Mouse (Mus musculus): Measurements from ENCODE around the gene Dnmt1. TPM values are rescaled to one million over a fixed set of nuclear protein-coding genes. Genes with fewer than 3 reads are reported as not detected.

The Dnmt1 gene
- total and polyA plus RNA-seq, 3 experiments: 412 to 1,953 (median 681) TPM

DNA sequence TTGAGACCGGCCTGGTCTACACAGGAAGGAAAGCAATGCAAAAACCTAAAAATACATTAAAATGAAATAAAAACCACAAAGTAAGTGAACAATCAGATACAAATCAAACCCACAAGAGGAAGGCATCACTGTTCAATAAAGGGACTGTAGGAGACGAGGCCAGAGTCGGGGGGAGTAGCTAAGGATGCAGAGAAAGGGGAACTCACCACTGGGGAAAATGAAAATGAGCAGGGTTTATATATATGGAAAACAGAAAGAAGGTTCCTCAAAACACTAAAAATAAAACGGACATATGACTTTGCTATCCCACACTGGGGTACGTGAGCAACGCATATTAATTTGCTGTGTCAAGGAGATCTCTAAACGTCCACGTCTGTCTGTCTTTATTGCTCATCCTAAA is 37.4 kb upstream of the Dnmt1 start:
- Histone ChIP-seq H3K4me1 (ENCODE audit: control insufficient read depth in 1 of 2, insufficient read depth in 2 of 2, low read length in 2 of 2) (peaks cover 8 to 13% of the 10 kb centered on the region in 2 experiments), H3K79me2 (ENCODE audit: control insufficient read depth, insufficient read depth, low read length, poor library complexity) (no peaks in the 10 kb centered on the region), H3K27ac (ENCODE audit: control insufficient read depth, low read depth, low read length) (no peak overlapping the region), H3K9ac (ENCODE audit: control insufficient read depth, low read depth, low read length, poor library complexity, severe bottlenecking) (no peak overlapping the region), H3K9me3 (replicated peaks; ENCODE audit: insufficient read depth, low read length) (no peaks in the 10 kb centered on the region), H3K36me3 (ENCODE audit: control insufficient read depth in 1 of 2, insufficient read depth in 2 of 2, low read length in 2 of 2) (peaks cover 0 to 18% of the 10 kb centered on the region in 2 experiments; a peak in 2 of 4 replicates), H3K4me3 (ENCODE audit: control insufficient read depth in 1 of 2, insufficient read depth in 1 of 2, low read depth in 2 of 2, low read length in 2 of 2) (no peak overlapping the region), H3K27me3 (ENCODE audit: control insufficient read depth in 1 of 2, insufficient read depth in 2 of 2, low read length in 2 of 2) (no peaks in the 10 kb centered on the region)
- DNase-seq (ENCODE audit: low read depth, low spot score): peak; percentile 81
- no peak for TF ChIP-seq ZNF384 (IDR thresholded peaks at IDR 0.05; ENCODE audit: low read depth, low read length)
- no peak for TF ChIP-seq ZC3H11A (IDR thresholded peaks at IDR 0.05; ENCODE audit: low read depth, low read length)
- TF ChIP-seq TBP (IDR thresholded peaks at IDR 0.05; ENCODE audit: low read depth, low read length): no peak
- no peak for TF ChIP-seq GABPA (IDR thresholded peaks at IDR 0.05; ENCODE audit: low read depth, low read length)

- H3K27me3 ChIP-seq (ENCODE audit: control insufficient read depth in 1 of 2, insufficient read depth in 2 of 2, low read length in 2 of 2): no peaks in the 10 kb centered on the region
- TF ChIP-seq USF2 (IDR thresholded peaks at IDR 0.05; ENCODE audit: borderline replicate concordance in 1 of 2, insufficient read depth in 1 of 2, low read depth in 1 of 2, low read length in 2 of 2) (no peak), USF1 (IDR thresholded peaks at IDR 0.05; ENCODE audit: low read depth, low read length) (no peak), GATA1 (IDR thresholded peaks at IDR 0.05; ENCODE audit: low read depth, low read length) (no peak), ZKSCAN1 (IDR thresholded peaks at IDR 0.05; ENCODE audit: low read depth, low read length) (no peak), NELFE (IDR thresholded peaks at IDR 0.05; ENCODE audit: low read depth, low read length) (no peak), GABPA (IDR thresholded peaks at IDR 0.05; ENCODE audit: low read depth, low read length) (no peak)
- H3K27ac ChIP-seq (ENCODE audit: control insufficient read depth, low read depth, low read length): no peak overlapping the region
- no peak for DNase-seq (ENCODE audit: low read depth, low spot score)
- H3K79me2 ChIP-seq (ENCODE audit: control insufficient read depth, insufficient read depth, low read length, poor library complexity): no peaks in the 10 kb centered on the region
- peaks cover 5 to 9% of the 10 kb centered on the region in 2 experiments; a peak in 3 of 4 replicates for H3K4me1 ChIP-seq (ENCODE audit: control insufficient read depth in 1 of 2, insufficient read depth in 2 of 2, low read length in 2 of 2)
- no peak overlapping the region for H3K4me3 ChIP-seq (ENCODE audit: control insufficient read depth in 1 of 2, insufficient read depth in 1 of 2, low read depth in 2 of 2, low read length in 2 of 2)
- no peaks in the 10 kb centered on the region for H3K9me3 ChIP-seq (replicated peaks; ENCODE audit: insufficient read depth, low read length)
- no peak overlapping the region for H3K9ac ChIP-seq (ENCODE audit: control insufficient read depth, low read depth, low read length, poor library complexity, severe bottlenecking)
- H3K36me3 ChIP-seq (ENCODE audit: control insufficient read depth in 1 of 2, insufficient read depth in 2 of 2, low read length in 2 of 2): peaks cover 0 to 12% of the 10 kb centered on the region in 2 experiments; a peak in 2 of 4 replicates
Observed at GRCm38 (mm10) chr9:20995069-20995468, 35.4 kb upstream of the Dnmt1 start.

GRCm38 (mm10) chr9:20993165-20993898 is 33.6 kb upstream of the Dnmt1 start:
- Histone ChIP-seq H3K4me3 (ENCODE audit: control insufficient read depth in 1 of 2, insufficient read depth in 1 of 2, low read depth in 2 of 2, low read length in 2 of 2) (no peak overlapping the region), H3K79me2 (ENCODE audit: control insufficient read depth, insufficient read depth, low read length, poor library complexity) (no peaks in the 10 kb centered on the region), H3K4me1 (ENCODE audit: control insufficient read depth in 1 of 2, insufficient read depth in 2 of 2, low read length in 2 of 2) (peaks cover 5 to 9% of the 10 kb centered on the region in 2 experiments; a peak in 3 of 4 replicates), H3K27ac (ENCODE audit: control insufficient read depth, low read depth, low read length) (no peak overlapping the region), H3K9me3 (replicated peaks; ENCODE audit: insufficient read depth, low read length) (no peaks in the 10 kb centered on the region), H3K36me3 (ENCODE audit: control insufficient read depth in 1 of 2, insufficient read depth in 2 of 2, low read length in 2 of 2) (peaks cover 0 to 12% of the 10 kb centered on the region in 2 experiments; a peak in 2 of 4 replicates), H3K27me3 (ENCODE audit: control insufficient read depth in 1 of 2, insufficient read depth in 2 of 2, low read length in 2 of 2) (0 out of 4 replicates have a peak, but pooled peaks cover 0 to under 1% of the 10 kb centered on the region in 2 experiments), H3K9ac (ENCODE audit: control insufficient read depth, low read depth, low read length, poor library complexity, severe bottlenecking) (no peak overlapping the region)
- no peak for DNase-seq (ENCODE audit: low read depth, low spot score)
- TF ChIP-seq ZC3H11A (IDR thresholded peaks at IDR 0.05; ENCODE audit: low read depth, low read length) (no peak), MXI1 (IDR thresholded peaks at IDR 0.05; ENCODE audit: low read depth, low read length) (no peak), CHD2 (IDR thresholded peaks at IDR 0.05; ENCODE audit: low read length) (no peak), ZNF384 (IDR thresholded peaks at IDR 0.05; ENCODE audit: low read depth, low read length) (no peak), POLR2A (IDR thresholded peaks at IDR 0.05; ENCODE audit: control insufficient read depth in 1 of 2, insufficient read depth in 1 of 2, low read depth in 1 of 2, low read length in 2 of 2, poor library complexity in 1 of 2) (no peak), POLR2AphosphoS2 (IDR thresholded peaks at IDR 0.05; ENCODE audit: low read length) (no peak), TCF12 (IDR thresholded peaks at IDR 0.05; ENCODE audit: low read depth, low read length) (no peak), NRF1 (IDR thresholded peaks at IDR 0.05; ENCODE audit: insufficient read depth, low read depth, low read length, poor library complexity, severe bottlenecking) (no peak), KAT2A (conservative IDR thresholded peaks at IDR 0.05; ENCODE audit: low read depth, low read length) (no peak), POLR2AphosphoS5 (IDR thresholded peaks at IDR 0.05; ENCODE audit: borderline replicate concordance, low read depth, low read length) (no peak), SIN3A (IDR thresholded peaks at IDR 0.05; ENCODE audit: low read length) (no peak), ZMIZ1 (IDR thresholded peaks at IDR 0.05; ENCODE audit: low read depth, low read length) (no peak), MEF2A (IDR thresholded peaks at IDR 0.05; ENCODE audit: extremely low read depth, insufficient replicate concordance, low read depth, low read length, poor library complexity, severe bottlenecking) (no peak), SMC3 (IDR thresholded peaks at IDR 0.05; ENCODE audit: low read depth, low read length) (no peak), ETS1 (IDR thresholded peaks at IDR 0.05; ENCODE audit: low read depth, low read length) (no peak)
